Mouse (Mus musculus) hindbrain, embryonic 16.5 days (tissue): ENCODE data around the gene Gas2l2. TPM values are rescaled to one million over a fixed set of nuclear protein-coding genes. Genes with fewer than 3 reads are reported as not detected.
A peak's percentile ranks its signal among the peaks of the same experiment; 100 is the strongest.

Experiments used
- ATAC-seq: fragments of 200-750 bp; cut with Nextera tagmentation; 2 replicates; pipeline ENCODE4 v1.8.0; 2017; ENCODE audit warnings: moderate TSS enrichment, moderate library complexity
- H3K27ac ChIP-seq: fragments of 300-500 bp; sonication (generic); 2 replicates; pipeline ENCODE4 v1.5.1; 2014; ENCODE audit warnings: low read depth, mild to moderate bottlenecking, control low read depth, low read length, moderate library complexity
- H3K27me3 ChIP-seq: fragments of 300-500 bp; sonication (generic); replicated peaks from 2 replicates; pipeline ENCODE4 v1.6.1; 2014; ENCODE audit warnings: low read length; ENCODE audit not compliant: control insufficient read depth, insufficient read depth
- H3K36me3 ChIP-seq: fragments of 300-500 bp; sonication (generic); 2 replicates; pipeline ENCODE4 v1.6.1; 2014; ENCODE audit warnings: mild to moderate bottlenecking, low read length, moderate library complexity, mixed read lengths; ENCODE audit not compliant: control insufficient read depth, insufficient read depth
- H3K4me1 ChIP-seq: fragments of 300-500 bp; sonication (generic); 2 replicates; pipeline ENCODE4 v1.6.1; 2014; ENCODE audit warnings: low read depth, low read length; ENCODE audit not compliant: control insufficient read depth, insufficient read depth
- H3K4me2 ChIP-seq: fragments of 300-500 bp; sonication (generic); 2 replicates; pipeline ENCODE4 v1.6.1; 2014; ENCODE audit warnings: mild to moderate bottlenecking, low read length, control low read depth, moderate library complexity
- H3K4me3 ChIP-seq: fragments of 300-500 bp; sonication (generic); 2 replicates; pipeline ENCODE4 v1.5.1; 2014; ENCODE audit warnings: mild to moderate bottlenecking, low read length, control low read depth, moderate library complexity
- H3K9ac ChIP-seq: fragments of 300-500 bp; sonication (generic); 2 replicates; pipeline ENCODE4 v1.6.1; 2014; ENCODE audit warnings: low read depth, mild to moderate bottlenecking, control low read depth, low read length, moderate library complexity
- H3K9me3 ChIP-seq: fragments of 300-500 bp; sonication (generic); 2 replicates; pipeline ENCODE4 v1.6.1; 2014; ENCODE audit warnings: mild to moderate bottlenecking, low read length, moderate library complexity; ENCODE audit not compliant: control insufficient read depth
- WGBS: fragments of 180-500 bp; shearing (Covaris S2); extraction: QIAGEN DNeasy Blood & Tissue Kit; methylation state at CpG from one replicate; pipeline ENCODE4 v1.1.7; 2014; 5-methylcytosine and 5-hydroxymethylcytosine counted together
- polyA plus RNA-seq: library from polyadenylated mRNA; unstranded; fragments of >200 nt; fragmentation: Nextera tagmentation; extraction: Ambion mirVana; gene quantifications from 2 replicates; pipeline ENCODE4 v1.2.1, GENCODE M21; 2015

The Gas2l2 gene
- polyA plus RNA-seq, 1 experiment from 2014 or later = 1.2 TPM

GRCm38 (mm10) chr11:83448021-83448926 is 19.0 kb upstream of the Gas2l2 start:
- Histone ChIP-seq H3K4me3 (no peak overlapping the region), H3K27ac (peak overlapping the region; percentile 48; the same call in 1 of the 2 replicates)
- no peak for ATAC-seq

GRCm38 (mm10) chr11:83447612-83448011 is 18.4 kb upstream of the Gas2l2 start:
- Histone ChIP-seq H3K4me2 (no peak overlapping the region), H3K4me1 (peaks cover 18% of the 10 kb centered on the region), H3K4me3 (no peak overlapping the region), H3K9me3 (no peaks in the 10 kb centered on the region), H3K9ac (0 out of 2 replicates have a peak overlapping the region, but pooled peaks have one; percentile 14), H3K36me3 (no peaks in the 10 kb centered on the region), H3K27me3 (peaks cover 24% of the 10 kb centered on the region), H3K27ac (no peak overlapping the region)
- no peak for ATAC-seq
- WGBS = 77% methylated on average over 10 of the region's 10 CpGs

More at GRCm38 (mm10) chr11:83448021-83448926, 19.0 kb upstream of the Gas2l2 start:
- Histone ChIP-seq H3K4me2 (no peak overlapping the region), H3K27me3 (peaks cover 21% of the 10 kb centered on the region), H3K4me1 (peaks cover 17% of the 10 kb centered on the region), H3K36me3 (no peaks in the 10 kb centered on the region), H3K9me3 (no peaks in the 10 kb centered on the region), H3K9ac (no peak overlapping the region)
- 33% methylated on average over 16 of the region's 16 CpGs for WGBS

- H3K9ac ChIP-seq = no peak overlapping the region
- no peak overlapping the region for H3K27ac ChIP-seq
- H3K9me3 ChIP-seq = no peaks in the 10 kb centered on the region
- ATAC-seq = no peak
- H3K27me3 ChIP-seq = peaks cover 36% of the 10 kb centered on the region
- 28% methylated on average over 19 of the region's 19 CpGs for WGBS
- H3K4me1 ChIP-seq = peaks cover 19% of the 10 kb centered on the region
- peak overlapping the region; percentile 42 for H3K4me2 ChIP-seq
- peak overlapping the region; percentile 25 for H3K4me3 ChIP-seq
- H3K36me3 ChIP-seq = no peaks in the 10 kb centered on the region
Measured at GRCm38 (mm10) chr11:83445001-83445400, 15.7 kb upstream of the Gas2l2 start.

- no peak overlapping the region for H3K4me2 ChIP-seq
- H3K36me3 ChIP-seq = no peaks in the 10 kb centered on the region
- ATAC-seq = no peak
- no peak overlapping the region for H3K27ac ChIP-seq
- H3K4me3 ChIP-seq = no peak overlapping the region
- WGBS = 12% methylated on average over 7 of the region's 7 CpGs
- H3K9ac ChIP-seq = no peak overlapping the region
- H3K4me1 ChIP-seq = peaks cover 15% of the 10 kb centered on the region
- peaks cover 36% of the 10 kb centered on the region for H3K27me3 ChIP-seq
- H3K9me3 ChIP-seq = no peaks in the 10 kb centered on the region
Measured at GRCm38 (mm10) chr11:83443824-83444223, 14.6 kb upstream of the Gas2l2 start.

GRCm38 (mm10) chr11:83442596-83443267 is 13.5 kb upstream of the Gas2l2 start:
- no peaks in the 10 kb centered on the region for H3K9me3 ChIP-seq
- peak; percentile 34; the same call in 1 of the 2 replicates for ATAC-seq
- peaks cover 36% of the 10 kb centered on the region for H3K27me3 ChIP-seq
- H3K4me3 ChIP-seq = peak overlapping the region; percentile 25
- WGBS = 17% methylated on average over 29 of the region's 29 CpGs
- H3K9ac ChIP-seq = peak overlapping the region; percentile 44; the same call in 1 of the 2 replicates
- peaks cover 6% of the 10 kb centered on the region for H3K4me1 ChIP-seq
- no peak overlapping the region for H3K27ac ChIP-seq
- peak overlapping the region; percentile 46 for H3K4me2 ChIP-seq
- no peaks in the 10 kb centered on the region for H3K36me3 ChIP-seq

GRCm38 (mm10) chr11:83441235-83441634 is 12.0 kb upstream of the Gas2l2 start:
- Histone ChIP-seq H3K4me3 (no peak overlapping the region), H3K36me3 (no peaks in the 10 kb centered on the region), H3K4me2 (no peak overlapping the region), H3K4me1 (peaks cover 5% of the 10 kb centered on the region), H3K9me3 (no peaks in the 10 kb centered on the region), H3K27me3 (peaks cover 36% of the 10 kb centered on the region), H3K9ac (no peak overlapping the region), H3K27ac (no peak overlapping the region)
- 34% methylated on average over 6 of the region's 7 CpGs for WGBS
- ATAC-seq = no peak

GRCm38 (mm10) chr11:83440081-83441064 is 11.1 kb upstream of the Gas2l2 start:
- peak; percentile 96 for ATAC-seq
- Histone ChIP-seq H3K4me2 (peak overlapping the region; percentile 94), H3K27me3 (peaks cover 33% of the 10 kb centered on the region), H3K9me3 (no peaks in the 10 kb centered on the region), H3K4me1 (peaks cover 5% of the 10 kb centered on the region), H3K36me3 (no peaks in the 10 kb centered on the region), H3K27ac (0 out of 2 replicates have a peak overlapping the region, but pooled peaks have one; percentile 12), H3K9ac (peak overlapping the region; percentile 70), H3K4me3 (peak overlapping the region; percentile 69)
- 2% methylated on average over 44 of the region's 75 CpGs for WGBS

GRCm38 (mm10) chr11:83439426-83440060 is 10.3 kb upstream of the Gas2l2 start:
- Histone ChIP-seq H3K27ac (no peak overlapping the region), H3K36me3 (no peaks in the 10 kb centered on the region), H3K4me1 (peaks cover 3% of the 10 kb centered on the region), H3K9ac (peak overlapping the region; percentile 70; the same call in 1 of the 2 replicates), H3K27me3 (peaks cover 27% of the 10 kb centered on the region), H3K4me2 (peak overlapping the region; percentile 94), H3K9me3 (no peaks in the 10 kb centered on the region), H3K4me3 (peak overlapping the region; percentile 69)
- WGBS = 34% methylated on average over 11 of the region's 11 CpGs
- no peak for ATAC-seq
